Mouse (Mus musculus) stomach, embryonic 15.5 days (tissue): ENCODE measurements at regions not wholly inside any gene's neighbourhood (a gene's known extent, or its start where the extent isn't known, plus 50 kb on each side); places are given as distances from the start of the nearest gene placed in this dataset.

Experiments used
- ATAC-seq: fragments of 200-750 bp; cut with Nextera tagmentation; 2 replicates; pipeline ENCODE4 v1.8.0; 2017; ENCODE audit warnings: low read depth, moderate number of reproducible peaks, moderate TSS enrichment; ENCODE audit not compliant: insufficient read depth, low FRiP score
- H3K27ac ChIP-seq: fragments of 300-500 bp; sonication (generic); 2 replicates; pipeline ENCODE4 v1.5.1; 2015; ENCODE audit warnings: mild to moderate bottlenecking, inconsistent platforms
- H3K27me3 ChIP-seq: fragments of 300-500 bp; sonication (generic); replicated peaks from 2 replicates; pipeline ENCODE4 v1.6.1; 2015; ENCODE audit warnings: inconsistent platforms
- H3K36me3 ChIP-seq: fragments of 300-500 bp; sonication (generic); 2 replicates; pipeline ENCODE4 v1.6.1; 2015; ENCODE audit warnings: inconsistent platforms
- H3K4me1 ChIP-seq: fragments of 300-500 bp; sonication (generic); 2 replicates; pipeline ENCODE4 v1.6.1; 2015; ENCODE audit warnings: inconsistent platforms
- H3K4me2 ChIP-seq: fragments of 300-500 bp; sonication (generic); 2 replicates; pipeline ENCODE4 v1.6.1; 2015; ENCODE audit warnings: mild to moderate bottlenecking, inconsistent platforms
- H3K4me3 ChIP-seq: fragments of 300-500 bp; sonication (generic); replicated peaks from 2 replicates; pipeline ENCODE4 v1.5.1; 2015; ENCODE audit warnings: inconsistent platforms
- H3K9ac ChIP-seq: fragments of 300-500 bp; sonication (generic); 2 replicates; pipeline ENCODE4 v1.6.1; 2015; ENCODE audit warnings: inconsistent platforms
- H3K9me3 ChIP-seq: fragments of 300-500 bp; sonication (generic); 2 replicates; pipeline ENCODE4 v1.6.1; 2016; ENCODE audit warnings: inconsistent platforms
- WGBS: fragments of 180-500 bp; shearing (Covaris S2); methylation state at CpG from one replicate; pipeline ENCODE4 v1.1.7; 2015; 5-methylcytosine and 5-hydroxymethylcytosine counted together

DNA sequence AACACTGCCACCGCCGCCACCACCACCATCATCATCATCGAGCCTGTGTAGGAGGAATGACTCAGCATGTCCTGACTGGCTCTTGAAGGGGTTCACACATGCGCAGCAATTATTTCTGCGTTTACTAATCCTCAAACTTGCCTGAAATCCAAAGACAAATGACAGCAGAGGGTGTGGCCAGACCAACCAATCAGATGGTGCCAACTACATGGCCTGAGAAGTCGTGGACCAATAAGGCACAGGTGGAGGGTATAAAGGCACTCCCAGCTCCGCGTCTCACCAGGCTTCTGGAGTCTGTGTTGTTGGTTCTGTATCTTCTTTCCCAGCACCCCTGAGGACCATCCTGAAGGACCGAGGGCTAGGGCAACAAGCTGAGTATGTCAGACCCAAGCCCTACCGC, 123.1 kb upstream of the Eomes start:
- Histone ChIP-seq H3K27me3 (no peaks in the 10 kb centered on the region), H3K4me1 (no peaks in the 10 kb centered on the region), H3K9ac (no peak overlapping the region), H3K4me3 (no peak overlapping the region), H3K27ac (no peak overlapping the region), H3K9me3 (no peaks in the 10 kb centered on the region), H3K4me2 (no peak overlapping the region), H3K36me3 (no peaks in the 10 kb centered on the region)
- WGBS: 85% methylated on average over 10 of the region's 10 CpGs
- ATAC-seq: no peak

DNA sequence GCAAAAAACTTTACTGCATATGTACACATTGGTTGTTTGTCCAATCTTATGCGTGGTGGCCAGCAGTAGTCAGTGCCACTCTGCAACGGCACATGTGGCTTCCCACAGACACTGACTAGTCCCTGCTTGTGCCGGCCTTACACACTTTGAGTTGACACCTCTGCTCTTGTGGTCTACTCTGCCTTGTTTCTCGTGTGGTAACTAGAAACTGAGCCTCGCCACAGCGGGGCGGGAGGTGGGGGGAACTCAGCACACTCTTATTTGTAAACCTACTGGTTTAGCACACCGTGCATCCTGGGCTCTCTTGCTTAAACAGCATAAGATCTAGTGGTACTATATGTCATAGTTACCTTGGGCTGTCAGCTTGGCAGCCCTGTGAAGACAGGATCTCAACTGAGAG, 120.6 kb upstream of the Eomes start:
- ATAC-seq: no peak
- Histone ChIP-seq H3K4me3 (no peak overlapping the region), H3K36me3 (no peaks in the 10 kb centered on the region), H3K27me3 (no peaks in the 10 kb centered on the region), H3K4me1 (no peaks in the 10 kb centered on the region), H3K4me2 (no peak overlapping the region), H3K9me3 (no peaks in the 10 kb centered on the region), H3K9ac (no peak overlapping the region), H3K27ac (no peak overlapping the region)
- WGBS: 91% methylated on average over 8 of the region's 8 CpGs

- Histone ChIP-seq H3K9ac (no peak overlapping the region), H3K36me3 (no peaks in the 10 kb centered on the region), H3K9me3 (no peaks in the 10 kb centered on the region), H3K4me3 (no peak overlapping the region), H3K4me2 (no peak overlapping the region), H3K27ac (no peak overlapping the region), H3K27me3 (no peaks in the 10 kb centered on the region), H3K4me1 (no peaks in the 10 kb centered on the region)
- WGBS: 75% methylated on average over 2 of the region's 2 CpGs
- no peak for ATAC-seq
These were observed 114.1 kb upstream of the Eomes start for GRCm38 (mm10) chr9:118363929-118364328.

- ATAC-seq: no peak
- WGBS: 76% methylated on average over 9 of the region's 9 CpGs
These were observed 112.6 kb upstream of the Eomes start for GRCm38 (mm10) chr9:118365431-118365830.

GRCm38 (mm10) chr9:118367314-118367713, 110.7 kb upstream of the Eomes start:
- H3K4me3 ChIP-seq: no peak overlapping the region
- no peak overlapping the region for H3K27ac ChIP-seq
- no peak for ATAC-seq
- no peaks in the 10 kb centered on the region for H3K4me1 ChIP-seq
- WGBS: 60% methylated on average over 4 of the region's 4 CpGs
- H3K36me3 ChIP-seq: no peaks in the 10 kb centered on the region
- H3K27me3 ChIP-seq: no peaks in the 10 kb centered on the region
- no peaks in the 10 kb centered on the region for H3K9me3 ChIP-seq
- no peak overlapping the region for H3K4me2 ChIP-seq
- no peak overlapping the region for H3K9ac ChIP-seq

More at GRCm38 (mm10) chr9:118365431-118365830, 112.6 kb upstream of the Eomes start:
- Histone ChIP-seq H3K9ac (no peak overlapping the region), H3K4me2 (no peak overlapping the region), H3K27me3 (no peaks in the 10 kb centered on the region), H3K27ac (no peak overlapping the region), H3K36me3 (no peaks in the 10 kb centered on the region), H3K4me3 (no peak overlapping the region), H3K4me1 (no peaks in the 10 kb centered on the region), H3K9me3 (no peaks in the 10 kb centered on the region)

DNA sequence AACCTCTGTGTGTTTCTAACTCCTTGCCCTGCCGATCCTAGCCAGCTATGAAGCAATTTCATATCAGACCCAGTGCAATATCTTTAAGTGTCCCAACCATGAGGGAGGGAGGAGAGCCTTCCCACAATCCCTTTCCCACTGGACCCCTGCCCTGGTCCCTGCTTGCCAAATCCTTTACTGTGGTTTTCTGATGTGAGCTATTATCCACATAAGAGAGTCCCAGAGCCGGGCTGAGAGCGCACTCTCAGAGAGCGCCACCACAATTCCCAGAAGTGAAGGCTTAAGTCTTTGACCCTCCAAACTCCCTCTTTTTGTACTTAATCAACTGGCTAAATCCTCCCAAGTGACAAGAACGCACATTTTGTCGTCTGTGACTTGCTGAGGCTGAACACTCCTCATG, 107.4 kb upstream of the Eomes start:
- H3K9ac ChIP-seq: no peak overlapping the region
- H3K27me3 ChIP-seq: no peaks in the 10 kb centered on the region
- H3K27ac ChIP-seq: no peak overlapping the region
- H3K4me3 ChIP-seq: no peak overlapping the region
- no peaks in the 10 kb centered on the region for H3K36me3 ChIP-seq
- no peak overlapping the region for H3K4me2 ChIP-seq
- 71% methylated on average over 6 of the region's 6 CpGs for WGBS
- no peaks in the 10 kb centered on the region for H3K9me3 ChIP-seq
- ATAC-seq: no peak
- no peaks in the 10 kb centered on the region for H3K4me1 ChIP-seq

GRCm38 (mm10) chr9:118374680-118375079, 103.3 kb upstream of the Eomes start:
- no peak overlapping the region for H3K9ac ChIP-seq
- no peak for ATAC-seq
- no peaks in the 10 kb centered on the region for H3K9me3 ChIP-seq
- H3K4me2 ChIP-seq: no peak overlapping the region
- 80% methylated on average over 5 of the region's 5 CpGs for WGBS
- H3K36me3 ChIP-seq: no peaks in the 10 kb centered on the region
- no peaks in the 10 kb centered on the region for H3K4me1 ChIP-seq
- no peak overlapping the region for H3K27ac ChIP-seq
- no peaks in the 10 kb centered on the region for H3K27me3 ChIP-seq
- H3K4me3 ChIP-seq: no peak overlapping the region

GRCm38 (mm10) chr9:118379055-118379454, 99.0 kb upstream of the Eomes start:
- WGBS: 24% methylated on average over 6 of the region's 6 CpGs

GRCm38 (mm10) chr9:118382532-118382931, 95.5 kb upstream of the Eomes start:
- Histone ChIP-seq H3K4me3 (no peak overlapping the region), H3K9me3 (no peaks in the 10 kb centered on the region), H3K4me2 (no peak overlapping the region), H3K4me1 (no peaks in the 10 kb centered on the region), H3K36me3 (no peaks in the 10 kb centered on the region), H3K9ac (no peak overlapping the region), H3K27me3 (no peaks in the 10 kb centered on the region), H3K27ac (no peak overlapping the region)
- 83% methylated on average over 3 of the region's 3 CpGs for WGBS
- ATAC-seq: no peak

More at GRCm38 (mm10) chr9:118379055-118379454, 99.0 kb upstream of the Eomes start:
- Histone ChIP-seq H3K36me3 (no peaks in the 10 kb centered on the region), H3K4me2 (no peak overlapping the region), H3K4me1 (no peaks in the 10 kb centered on the region), H3K4me3 (no peak overlapping the region), H3K27me3 (no peaks in the 10 kb centered on the region), H3K9me3 (no peaks in the 10 kb centered on the region), H3K9ac (no peak overlapping the region), H3K27ac (no peak overlapping the region)
- no peak for ATAC-seq

GRCm38 (mm10) chr9:118384610-118385009, 93.4 kb upstream of the Eomes start:
- Histone ChIP-seq H3K4me2 (no peak overlapping the region), H3K4me3 (no peak overlapping the region), H3K27me3 (no peaks in the 10 kb centered on the region), H3K9me3 (no peaks in the 10 kb centered on the region), H3K36me3 (no peaks in the 10 kb centered on the region), H3K4me1 (0 out of 2 replicates have a peak, but pooled peaks cover 2% of the 10 kb centered on the region), H3K27ac (no peak overlapping the region), H3K9ac (no peak overlapping the region)
- 12% methylated on average over 2 of the region's 2 CpGs for WGBS
- no peak for ATAC-seq

DNA sequence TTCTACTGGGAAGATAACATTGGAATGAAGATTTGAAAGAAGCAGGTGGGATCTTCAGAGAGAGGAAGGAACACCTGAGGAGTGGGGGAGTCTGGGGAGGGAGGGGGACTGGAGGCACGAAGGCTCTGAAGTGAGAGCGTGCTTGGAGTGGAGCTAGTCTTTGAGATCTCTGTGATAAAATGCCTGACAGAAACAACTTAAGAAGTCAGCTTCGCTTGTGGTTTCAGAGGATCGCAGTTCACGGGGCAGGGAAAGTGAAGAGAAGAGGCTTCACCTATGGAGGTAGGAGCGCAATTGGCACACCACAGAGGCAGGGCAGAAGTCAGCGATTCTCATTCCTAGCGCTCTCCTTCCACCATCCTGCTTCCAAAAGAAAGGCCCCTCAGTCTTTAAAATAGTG, 90.4 kb upstream of the Eomes start:
- no peak overlapping the region for H3K4me2 ChIP-seq
- ATAC-seq: no peak
- H3K36me3 ChIP-seq: no peaks in the 10 kb centered on the region
- H3K4me3 ChIP-seq: no peak overlapping the region
- H3K9me3 ChIP-seq: no peaks in the 10 kb centered on the region
- no peak overlapping the region for H3K9ac ChIP-seq
- 0 out of 2 replicates have a peak, but pooled peaks cover 2% of the 10 kb centered on the region for H3K4me1 ChIP-seq
- 0 out of 2 replicates have a peak, but pooled peaks cover 7% of the 10 kb centered on the region for H3K27me3 ChIP-seq
- H3K27ac ChIP-seq: no peak overlapping the region
- 34% methylated on average over 8 of the region's 8 CpGs for WGBS

DNA sequence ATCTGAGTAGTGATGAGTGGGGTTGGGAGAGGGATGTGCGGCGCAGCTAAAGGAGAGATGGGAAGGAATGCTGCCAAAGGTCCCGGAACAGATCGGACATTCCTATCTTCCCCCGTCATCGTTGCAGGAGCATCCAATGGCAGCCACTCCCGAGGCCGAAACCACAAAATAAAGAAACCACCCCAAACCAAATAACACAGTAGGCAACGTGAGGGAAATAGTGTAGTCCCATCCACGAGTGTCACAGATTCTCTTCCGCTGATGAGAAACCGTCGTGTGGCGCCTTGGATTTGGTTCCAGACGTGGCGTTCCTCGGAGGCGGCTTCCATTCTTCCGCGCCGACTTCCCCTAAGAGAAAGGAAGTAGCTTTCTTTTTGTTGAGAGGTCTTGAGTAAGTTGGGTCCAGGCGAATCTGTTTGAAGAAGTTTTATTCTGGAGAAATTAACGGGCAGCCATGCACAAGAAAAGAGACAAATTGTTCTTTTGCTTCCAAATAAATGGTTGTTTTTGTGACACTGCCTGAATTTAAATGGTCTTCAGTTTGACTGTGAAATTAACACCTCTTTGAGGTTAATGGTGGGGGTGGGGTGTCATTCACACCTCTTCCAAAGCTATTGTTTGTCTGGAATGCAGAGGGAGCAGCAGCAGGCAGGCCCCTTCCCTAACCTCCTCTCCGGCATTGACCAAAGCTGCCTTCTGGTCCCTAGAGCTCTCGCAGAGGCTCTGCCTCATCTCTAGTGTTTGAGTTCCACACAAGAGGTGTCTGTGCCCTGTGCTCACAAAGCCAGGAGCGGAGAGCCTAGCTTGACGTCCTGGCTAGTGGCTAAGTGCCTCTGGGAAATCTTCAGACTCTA, 88.3 kb upstream of the Eomes start:
- H3K36me3 ChIP-seq: no peaks in the 10 kb centered on the region
- no peak overlapping the region for H3K27ac ChIP-seq
- H3K4me3 ChIP-seq: peak overlapping the region; percentile 37
- WGBS: 10% methylated on average over 27 of the region's 27 CpGs
- 0 out of 2 replicates have a peak, but pooled peaks cover 7% of the 10 kb centered on the region for H3K27me3 ChIP-seq
- H3K9ac ChIP-seq: no peak overlapping the region
- H3K9me3 ChIP-seq: no peaks in the 10 kb centered on the region
- 0 out of 2 replicates have a peak, but pooled peaks cover 2% of the 10 kb centered on the region for H3K4me1 ChIP-seq
- no peak for ATAC-seq
- H3K4me2 ChIP-seq: peak overlapping the region; percentile 54
